Mouse (Mus musculus) small intestine, adult 2 months (tissue): ENCODE data around the gene BC024978.

Experiments used
- CTCF ChIP-seq: fragments of 200-500 bp; IDR thresholded peaks from 2 replicates; pipeline ENCODE4 v1.5.1; 2012; ENCODE audit warnings: low read depth, mild to moderate bottlenecking, control low read depth, inconsistent platforms, low read length, moderate library complexity, mixed read lengths; ENCODE audit not compliant: insufficient replicate concordance, insufficient read length; ENCODE audit errors: extremely low read depth
- POLR2A ChIP-seq: fragments of 200-500 bp; IDR thresholded peaks from 2 replicates; pipeline ENCODE4 v1.6.1; 2012; ENCODE audit warnings: low read depth, mild to moderate bottlenecking, control low read depth, inconsistent platforms, low read length, moderate library complexity

DNA sequence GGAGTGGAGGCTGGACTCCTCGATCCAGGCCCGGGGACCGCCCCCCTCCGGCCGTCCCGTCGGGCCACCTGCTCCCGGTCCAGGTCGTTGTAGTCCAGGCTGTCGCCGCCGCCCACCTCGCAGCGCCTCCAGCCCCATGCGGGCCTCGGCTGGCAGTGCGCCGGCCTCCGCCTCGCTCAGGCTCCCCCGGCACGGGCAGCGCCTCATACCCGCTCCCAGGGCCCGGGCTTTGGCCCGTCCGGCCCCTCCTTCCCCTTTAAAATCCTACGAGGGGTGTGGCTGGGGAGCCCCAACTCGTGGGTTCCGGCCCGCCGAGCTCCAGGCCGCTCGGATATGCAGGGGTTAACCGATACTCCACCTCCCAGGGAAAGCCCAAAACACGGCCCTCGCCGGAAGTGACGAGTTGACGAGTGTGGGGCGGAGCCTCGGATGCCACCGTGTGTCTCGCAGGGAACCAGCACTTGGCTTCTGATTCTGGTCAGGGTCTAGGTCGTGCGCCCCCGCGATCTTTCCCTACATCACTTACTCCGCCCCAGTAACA is 32.8 kb downstream of the BC024978 start, which contains the start of gene Itpkc:
- peak; percentile 62 for TF ChIP-seq POLR2A
- no peak for TF ChIP-seq CTCF
